19 mouse cellular contexts compared by ENCODE assay signal in the genomic region with DNA sequence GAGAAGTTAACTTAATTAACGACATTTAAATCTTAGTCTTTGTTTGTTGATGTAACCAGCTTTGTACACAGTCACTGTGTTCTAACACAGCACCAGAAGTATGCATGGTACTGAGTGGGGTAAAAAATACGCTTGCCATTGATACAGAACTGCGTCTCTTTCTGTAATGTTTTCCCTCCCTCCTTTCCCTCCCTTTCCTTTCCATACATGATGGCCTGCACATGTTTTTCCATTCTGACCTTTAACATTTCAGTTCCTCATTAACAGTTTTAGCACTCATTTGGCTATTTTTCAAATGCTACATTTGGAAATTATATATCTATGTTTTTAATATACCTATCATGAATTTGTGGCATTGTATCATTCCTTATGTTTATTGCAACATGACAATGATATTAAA. TPM values are rescaled to one million over a fixed set of nuclear protein-coding genes. Genes with fewer than 3 reads are reported as not detected.
"Had no signal": no experiment of that assay in that cellular context is flagged by ENCODE, and none has a peak within 500 bp of the region (broad histone marks: within the 10 kb centered on the region; RNA-seq: fewer than 3 reads in every experiment).

No protein-coding gene starts in this region.

- H3K36me3 ChIP-seq: neural tube, embryonic 12.5 days had no signal

- H3K9ac ChIP-seq: neural tube, embryonic 12.5 days; neural tube, embryonic 13.5 days; neural tube, embryonic 15.5 days; stomach, embryonic 15.5 days had no signal

- H3K4me2 ChIP-seq: neural tube, embryonic 12.5 days; neural tube, embryonic 13.5 days; neural tube, embryonic 15.5 days; stomach, embryonic 15.5 days had no signal

- H3K4me1 ChIP-seq: neural tube, embryonic 12.5 days; stomach, embryonic 15.5 days had no signal

- H3K4me3 ChIP-seq: neural tube, embryonic 12.5 days; neural tube, embryonic 13.5 days; neural tube, embryonic 15.5 days; stomach, embryonic 15.5 days had no signal

- H3K27me3 ChIP-seq: neural tube, embryonic 12.5 days; neural tube, embryonic 13.5 days; neural tube, embryonic 15.5 days; stomach, embryonic 15.5 days had no signal

- H3K9me3 ChIP-seq: neural tube, embryonic 12.5 days; neural tube, embryonic 13.5 days; neural tube, embryonic 15.5 days; stomach, embryonic 15.5 days had no signal

- H3K27ac ChIP-seq: neural tube, embryonic 12.5 days; neural tube, embryonic 13.5 days; neural tube, embryonic 15.5 days; stomach, embryonic 15.5 days; stomach, postnatal 0 days had no signal

- DNase-seq: retina, postnatal 1 day; right cerebral cortex, adult 18-20 months; right cerebral cortex, postnatal 14 days; right cerebral cortex, postnatal 25 days; right cerebral cortex, postnatal 4 days; spleen, adult 18-20 months; thymus, adult 18-20 months; thymus, adult 2 months; thymus, postnatal 14 days; thymus, postnatal 25 days; thymus, postnatal 36 days; thymus, postnatal 4 days had no signal

RNA-seq across cellular contexts. Expression of gene Meltf, which starts 34.4 kb away (rescaled TPM):
- total RNA-seq: neutrophil, adult 5-6 weeks had no signal
- polyA plus RNA-seq: small intestine, adult 2 months; stomach, postnatal 0 days had no signal
